Mouse (Mus musculus) kidney, postnatal 0 days (tissue): ENCODE data around the gene Ggt1. TPM values are rescaled to one million over a fixed set of nuclear protein-coding genes. Genes with fewer than 3 reads are reported as not detected.
"Not testable (repeated sequence)": the region's sequence is repeated elsewhere in the genome, so short reads cannot be mapped to it uniquely, and the experiment has no call there.

Experiments
- ATAC-seq: fragments of 200-750 bp; cut with Nextera tagmentation; replicated peaks from 2 replicates; pipeline ENCODE4 v1.8.0; 2017; ENCODE audit warnings: low read depth, moderate number of reproducible peaks, moderate TSS enrichment, moderate library complexity; ENCODE audit not compliant: low FRiP score
- DNase-seq: peaks from one replicate; pipeline ENCODE4 v3.0.0-alpha.2; 2016; ENCODE audit warnings: low spot score
- H3K27ac ChIP-seq: fragments of 300-500 bp; sonication (generic); 2 replicates; pipeline ENCODE4 v1.5.1; 2014; ENCODE audit warnings: mild to moderate bottlenecking
- H3K27me3 ChIP-seq: fragments of 300-500 bp; sonication (generic); 2 replicates; pipeline ENCODE4 v1.6.1; 2014; ENCODE audit warnings: low read length, mixed read lengths; ENCODE audit not compliant: insufficient read depth
- H3K36me3 ChIP-seq: fragments of 300-500 bp; sonication (generic); 2 replicates; pipeline ENCODE4 v1.6.1; 2014; ENCODE audit warnings: low read length, mixed read lengths; ENCODE audit not compliant: insufficient read depth
- H3K4me1 ChIP-seq: fragments of 300-500 bp; sonication (generic); replicated peaks from 2 replicates; pipeline ENCODE4 v1.6.1; 2014; ENCODE audit warnings: antibody characterized with exemption, low read length, mixed read lengths; ENCODE audit not compliant: insufficient read depth
- H3K4me2 ChIP-seq: fragments of 300-500 bp; sonication (generic); 2 replicates; pipeline ENCODE4 v1.6.1; 2014; ENCODE audit warnings: mild to moderate bottlenecking, low read length, moderate library complexity, mixed read lengths
- H3K4me3 ChIP-seq: fragments of 300-500 bp; sonication (generic); replicated peaks from 2 replicates; pipeline ENCODE4 v1.5.1; 2014; ENCODE audit warnings: low read depth, low read length
- H3K9ac ChIP-seq: fragments of 300-500 bp; sonication (generic); 2 replicates; pipeline ENCODE4 v1.6.1; 2014; ENCODE audit warnings: low read depth, low read length
- H3K9me3 ChIP-seq: fragments of 300-500 bp; sonication (generic); replicated peaks from 2 replicates; pipeline ENCODE4 v1.6.1; 2016; ENCODE audit warnings: low read length, inconsistent platforms, mixed read lengths
- CTCF ChIP-seq: IDR thresholded peaks from 2 replicates; pipeline ENCODE4 v1.5.1; 2016; ENCODE audit warnings: antibody characterized with exemption, low read depth, mild to moderate bottlenecking, moderate library complexity
- WGBS: fragments of 180-500 bp; shearing (Covaris S2); extraction: QIAGEN DNeasy Blood & Tissue Kit; methylation state at CpG from one replicate; pipeline ENCODE4 v1.1.7; 2014; 5-methylcytosine and 5-hydroxymethylcytosine counted together
- polyA plus RNA-seq: library from polyadenylated mRNA; unstranded; fragments of >200 nt; fragmentation: Nextera tagmentation; extraction: Ambion mirVana; gene quantifications from 2 replicates; pipeline ENCODE4 v1.2.1, GENCODE M21; 2015

Ggt1 gene
- polyA plus RNA-seq, 1 experiment from 2014 or later, result 317 TPM

DNA sequence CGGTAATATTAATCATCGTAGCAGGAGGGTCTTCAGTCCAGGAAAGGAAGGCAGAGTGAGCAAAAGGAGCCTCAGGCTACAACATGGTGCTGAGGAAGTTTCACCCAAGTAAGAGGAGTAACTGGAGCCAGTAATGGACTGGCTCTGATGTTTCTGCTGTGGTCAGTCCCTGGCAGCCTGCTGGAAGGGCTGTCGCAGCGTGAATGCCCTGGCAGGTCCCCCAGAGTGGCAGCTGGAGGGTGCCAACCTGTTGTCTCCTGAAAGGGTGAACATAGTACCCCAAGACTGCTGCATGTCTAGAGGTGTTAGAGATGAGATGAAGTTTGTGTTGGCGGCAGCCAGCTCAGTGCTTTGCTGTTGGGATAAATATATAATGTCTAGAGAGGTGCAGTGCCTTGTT lies 40.8 kb upstream of the Ggt1 start:
- peaks cover 14% of the 10 kb centered on the region; the same call in 1 of the 2 replicates for H3K4me1 ChIP-seq
- DNase-seq (no peak), ATAC-seq (no peak)
- WGBS, result 92% methylated on average over 5 of the region's 5 CpGs
- H3K27me3 ChIP-seq, result no peaks in the 10 kb centered on the region
- no peak overlapping the region for H3K27ac ChIP-seq
- H3K36me3 ChIP-seq, result peaks cover 25% of the 10 kb centered on the region
- H3K4me2 ChIP-seq, result no peak overlapping the region
- no peak overlapping the region for H3K9ac ChIP-seq
- no peak for TF ChIP-seq CTCF
- no peak overlapping the region for H3K4me3 ChIP-seq
- no peaks in the 10 kb centered on the region for H3K9me3 ChIP-seq

GRCm38 (mm10) chr10:75521643-75522042 lies 39.8 kb upstream of the Ggt1 start:
- ATAC-seq (no peak), DNase-seq (no peak)
- Histone ChIP-seq H3K36me3 (peaks cover 25% of the 10 kb centered on the region), H3K27me3 (no peaks in the 10 kb centered on the region), H3K4me3 (no peak overlapping the region), H3K27ac (no peak overlapping the region), H3K9me3 (no peaks in the 10 kb centered on the region), H3K4me1 (peaks cover 7% of the 10 kb centered on the region; the same call in 1 of the 2 replicates), H3K9ac (no peak overlapping the region), H3K4me2 (no peak overlapping the region)
- 93% methylated on average over 4 of the region's 4 CpGs for WGBS
- TF ChIP-seq CTCF, result no peak

DNA sequence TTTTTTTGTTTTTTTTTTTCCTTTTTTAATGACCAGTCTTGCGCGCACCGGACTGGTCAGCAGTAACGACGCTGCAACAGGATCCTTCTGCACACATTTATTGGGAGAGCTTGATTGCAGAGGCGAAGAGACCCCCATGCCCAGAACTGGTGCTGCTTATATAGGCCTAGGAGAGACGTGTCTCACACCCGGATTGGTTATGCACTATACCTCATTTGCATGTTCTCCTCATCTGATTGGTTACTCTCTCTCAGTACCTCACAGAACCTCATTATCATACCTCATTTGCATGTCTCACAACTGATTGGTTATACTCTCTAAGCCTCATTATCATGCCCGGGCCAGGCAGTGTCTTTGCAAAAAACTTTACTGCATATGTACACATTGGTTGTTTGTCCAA lies 36.0 kb upstream of the Ggt1 start:
- DNase-seq, H3K27ac ChIP-seq, H3K4me1 ChIP-seq, ATAC-seq, H3K4me3 ChIP-seq, H3K9me3 ChIP-seq, H3K9ac ChIP-seq, H3K4me2 ChIP-seq, H3K27me3 ChIP-seq: not testable (repeated sequence)
- 93% methylated on average over 9 of the region's 9 CpGs for WGBS
- H3K36me3 ChIP-seq, result peaks cover 24% of the 10 kb centered on the region

DNA sequence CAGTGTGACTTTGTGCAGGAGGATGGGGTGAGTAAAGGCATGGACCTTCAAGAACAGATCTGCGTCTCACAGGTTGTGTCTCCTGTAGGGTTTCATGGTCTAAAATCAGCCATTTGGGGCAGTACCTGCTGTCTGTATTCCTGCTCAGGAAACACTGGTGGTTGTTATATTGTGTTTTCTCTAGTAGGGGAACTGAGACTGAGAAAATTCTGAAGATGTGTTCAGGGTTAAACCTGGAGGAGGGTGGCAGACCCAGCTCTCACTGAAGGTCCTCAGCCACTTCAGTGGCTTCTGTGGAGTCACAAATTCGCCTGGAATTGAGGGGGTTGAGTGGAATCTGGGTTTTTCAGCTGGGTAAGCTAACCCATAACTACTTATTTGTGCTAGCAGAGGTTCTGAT lies 31.1 kb upstream of the Ggt1 start:
- Histone ChIP-seq H3K36me3 (peaks cover 32% of the 10 kb centered on the region), H3K9ac (no peak overlapping the region)

GRCm38 (mm10) chr10:75531532-75532090 lies 29.8 kb upstream of the Ggt1 start:
- Histone ChIP-seq H3K36me3 (peaks cover 36% of the 10 kb centered on the region), H3K9ac (no peak overlapping the region), H3K4me2 (no peak overlapping the region), H3K27ac (no peak overlapping the region), H3K4me1 (no peaks in the 10 kb centered on the region), H3K9me3 (no peaks in the 10 kb centered on the region), H3K27me3 (no peaks in the 10 kb centered on the region), H3K4me3 (no peak overlapping the region)
- WGBS, result 85% methylated on average over 9 of the region's 9 CpGs
- ATAC-seq, result no peak
- DNase-seq, result no peak
- no peak for TF ChIP-seq CTCF

More for the DNA sequence above, 31.1 kb upstream of the Ggt1 start:
- Histone ChIP-seq H3K9me3 (no peaks in the 10 kb centered on the region), H3K4me1 (no peaks in the 10 kb centered on the region), H3K4me3 (no peak overlapping the region), H3K27me3 (no peaks in the 10 kb centered on the region), H3K27ac (no peak overlapping the region), H3K4me2 (no peak overlapping the region)
- 87% methylated on average over 2 of the region's 2 CpGs for WGBS
- no peak for ATAC-seq
- no peak for DNase-seq
- no peak for TF ChIP-seq CTCF

- H3K4me2 ChIP-seq, result no peak overlapping the region
- H3K27me3 ChIP-seq, result no peaks in the 10 kb centered on the region
- no peak overlapping the region for H3K27ac ChIP-seq
- no peak for DNase-seq
- H3K9ac ChIP-seq, result no peak overlapping the region
- 90% methylated on average over 8 of the region's 8 CpGs for WGBS
- no peaks in the 10 kb centered on the region for H3K4me1 ChIP-seq
- TF ChIP-seq CTCF, result no peak
- no peak for ATAC-seq
- H3K36me3 ChIP-seq, result peaks cover 33% of the 10 kb centered on the region
- H3K4me3 ChIP-seq, result no peak overlapping the region
- no peaks in the 10 kb centered on the region for H3K9me3 ChIP-seq
Observed at GRCm38 (mm10) chr10:75534216-75534615, 27.2 kb upstream of the Ggt1 start.

DNA sequence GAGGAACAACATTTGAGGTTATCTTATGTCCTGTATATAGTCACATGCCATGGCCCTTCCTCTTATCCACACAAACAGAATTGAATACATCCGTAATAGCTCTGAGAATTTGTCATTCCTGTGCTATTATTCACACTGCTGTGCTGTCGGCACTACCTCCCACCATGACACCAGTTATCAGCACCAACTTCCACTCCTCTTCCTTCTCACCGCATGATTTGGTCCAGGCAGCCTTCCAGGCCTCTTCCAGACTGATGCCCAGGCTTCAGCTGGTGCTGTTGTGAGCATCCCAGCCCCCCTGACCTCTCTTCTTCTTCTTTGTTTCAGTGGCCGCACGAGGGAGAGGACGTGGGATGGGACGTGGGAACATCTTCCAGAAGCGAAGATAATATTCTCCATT lies 26.5 kb upstream of the Ggt1 start:
- no peak for DNase-seq
- Histone ChIP-seq H3K27ac (no peak overlapping the region), H3K36me3 (peaks cover 33% of the 10 kb centered on the region), H3K4me2 (no peak overlapping the region), H3K27me3 (no peaks in the 10 kb centered on the region), H3K4me1 (no peaks in the 10 kb centered on the region), H3K9ac (no peak overlapping the region), H3K4me3 (no peak overlapping the region), H3K9me3 (no peaks in the 10 kb centered on the region)
- WGBS, result 89% methylated on average over 8 of the region's 8 CpGs
- ATAC-seq, result no peak
- TF ChIP-seq CTCF, result no peak
